Mouse (Mus musculus): ENCODE measurements around the gene Upf2. TPM values are rescaled to one million over a fixed set of nuclear protein-coding genes. Genes with fewer than 3 reads are reported as not detected.
"Not testable (repeated sequence)": the region's sequence is repeated elsewhere in the genome, so short reads cannot be mapped to it uniquely, and the experiment has no call there.

The Upf2 gene
- polyA plus RNA-seq, 1 experiment from 2014 or later, result 5.8 TPM

DNA sequence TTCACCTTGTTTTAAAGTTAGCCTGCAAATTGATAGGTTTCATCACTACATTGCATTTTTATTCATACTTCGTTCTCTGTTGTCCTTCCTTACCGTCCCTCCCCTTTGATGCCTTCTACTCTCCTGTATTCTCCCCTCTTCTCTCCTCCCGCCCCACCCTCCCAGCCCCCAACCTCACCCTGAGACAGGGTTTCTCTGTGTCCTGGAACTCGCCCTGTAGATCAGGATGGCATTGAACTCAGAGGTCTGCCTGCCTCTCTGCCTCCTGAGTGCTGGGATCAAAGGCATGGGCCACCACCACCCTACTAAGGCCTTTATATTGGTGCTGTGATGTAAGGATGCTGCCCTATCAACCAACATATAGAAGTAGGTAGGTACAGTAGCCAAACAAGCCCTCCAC lies 8.2 kb upstream of the Upf2 start:
- TF ChIP-seq CTCF (IDR thresholded peaks at IDR 0.05), result no peak
- no peak for TF ChIP-seq EP300 (IDR thresholded peaks at IDR 0.05)
- Histone ChIP-seq H3K27ac (ENCODE audit: low read length) (no peak overlapping the region), H3K9me3 (ENCODE audit: low read length) (no peaks in the 10 kb centered on the region), H3K4me3 (ENCODE audit: low read depth, low read length) (peak overlapping the region; percentile 41), H3K4me1 (ENCODE audit: insufficient read depth, low read depth, low read length) (no peaks in the 10 kb centered on the region), H3K9ac (replicated peaks; ENCODE audit: low read depth) (peak overlapping the region; percentile 51; the same call in 1 of the 2 replicates), H3K4me2 (replicated peaks; ENCODE audit: low read depth, low read length) (peak overlapping the region; percentile 74), H3K36me3 (ENCODE audit: insufficient read depth, low read length) (no peaks in the 10 kb centered on the region), H3K27me3 (replicated peaks; ENCODE audit: insufficient read depth, low read length) (no peaks in the 10 kb centered on the region)
- ATAC-seq (no peak), DNase-seq (ENCODE audit: low spot score) (no peak)
- 47% methylated on average over 4 of the region's 4 CpGs for WGBS

DNA sequence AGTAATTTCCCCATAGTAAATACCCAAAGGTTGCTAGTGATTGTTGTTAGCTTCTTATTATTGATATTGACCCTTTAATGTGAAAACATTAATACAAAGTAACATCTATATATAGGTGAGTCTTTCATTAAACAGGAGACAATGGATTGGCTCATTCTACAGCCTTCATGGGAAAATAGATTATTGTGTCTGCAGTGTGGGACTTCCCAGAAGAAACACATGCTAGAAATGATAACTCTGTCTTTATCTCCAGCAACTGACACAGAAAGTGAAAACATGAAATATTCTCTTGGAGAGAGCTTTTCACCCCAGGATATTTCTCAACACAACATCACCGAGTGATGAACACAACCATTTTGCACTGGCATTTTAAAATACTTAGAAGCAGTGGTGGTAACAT lies 5.6 kb upstream of the Upf2 start:
- H3K27me3 ChIP-seq (replicated peaks; ENCODE audit: insufficient read depth, low read length), result no peaks in the 10 kb centered on the region
- no peaks in the 10 kb centered on the region for H3K4me1 ChIP-seq (ENCODE audit: insufficient read depth, low read depth, low read length)
- H3K4me3 ChIP-seq (ENCODE audit: low read depth, low read length), result no peak overlapping the region
- 86% methylated on average over 1 of the region's 1 CpGs for WGBS
- no peak overlapping the region for H3K27ac ChIP-seq (ENCODE audit: low read length)
- H3K9ac ChIP-seq (replicated peaks; ENCODE audit: low read depth), result no peak overlapping the region
- H3K9me3 ChIP-seq (ENCODE audit: low read length), result no peaks in the 10 kb centered on the region
- no peak overlapping the region for H3K4me2 ChIP-seq (replicated peaks; ENCODE audit: low read depth, low read length)
- H3K36me3 ChIP-seq (ENCODE audit: insufficient read depth, low read length), result no peaks in the 10 kb centered on the region
- ATAC-seq (no peak), DNase-seq (ENCODE audit: low spot score) (no peak)
- no peak for TF ChIP-seq EP300 (IDR thresholded peaks at IDR 0.05)
- no peak for TF ChIP-seq CTCF (IDR thresholded peaks at IDR 0.05)

DNA sequence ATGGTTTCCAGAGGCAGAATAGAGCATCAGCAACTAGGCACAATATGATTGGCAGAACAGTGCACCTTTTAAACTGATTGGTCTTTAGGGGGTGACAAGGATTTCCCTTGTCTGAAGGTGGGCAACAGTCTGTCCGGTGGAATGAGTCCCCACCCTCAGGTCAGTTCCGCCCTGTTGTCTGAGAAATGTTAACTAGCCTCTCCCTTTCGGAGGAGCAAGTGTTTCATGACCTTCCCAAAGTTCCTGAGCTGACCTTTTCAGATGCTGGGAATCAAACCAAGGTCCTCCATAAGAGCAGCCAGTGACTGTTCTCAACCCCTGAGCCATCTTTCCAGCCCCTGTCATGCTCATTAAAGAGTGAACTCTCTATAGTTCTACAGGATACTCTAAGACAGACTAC lies 4.4 kb upstream of the Upf2 start:
- H3K9me3 ChIP-seq (ENCODE audit: low read length), result no peaks in the 10 kb centered on the region
- TF ChIP-seq EP300 (IDR thresholded peaks at IDR 0.05) (no peak), CTCF (IDR thresholded peaks at IDR 0.05) (no peak)
- no peak overlapping the region for H3K4me3 ChIP-seq (ENCODE audit: low read depth, low read length)
- no peak overlapping the region for H3K4me2 ChIP-seq (replicated peaks; ENCODE audit: low read depth, low read length)
- no peaks in the 10 kb centered on the region for H3K4me1 ChIP-seq (ENCODE audit: insufficient read depth, low read depth, low read length)
- no peak overlapping the region for H3K27ac ChIP-seq (ENCODE audit: low read length)
- no peaks in the 10 kb centered on the region for H3K27me3 ChIP-seq (replicated peaks; ENCODE audit: insufficient read depth, low read length)
- WGBS, result 79% methylated on average over 3 of the region's 3 CpGs
- no peak for DNase-seq (ENCODE audit: low spot score)
- ATAC-seq, result no peak
- H3K36me3 ChIP-seq (ENCODE audit: insufficient read depth, low read length), result no peaks in the 10 kb centered on the region
- H3K9ac ChIP-seq (replicated peaks; ENCODE audit: low read depth), result no peak overlapping the region

DNA sequence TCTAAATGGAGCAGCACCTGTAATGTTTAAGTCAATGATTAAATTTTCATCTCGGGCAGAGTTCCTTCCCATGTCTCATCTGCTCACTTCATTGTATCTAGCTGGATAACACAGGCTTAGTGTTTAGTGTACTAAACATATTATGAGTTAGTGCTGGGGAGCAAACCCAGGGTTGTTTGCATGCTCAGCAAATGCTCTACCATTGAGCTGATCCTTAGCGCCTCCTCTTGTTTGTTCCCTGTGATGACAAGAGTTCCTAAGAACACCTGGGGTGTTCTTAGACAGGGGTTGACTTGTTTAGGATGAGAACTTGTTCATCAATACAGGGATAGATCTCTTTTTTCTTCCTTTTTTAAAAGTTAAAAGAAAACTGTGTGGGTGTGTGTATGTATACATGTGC lies 2.3 kb upstream of the Upf2 start:
- no peaks in the 10 kb centered on the region for H3K27me3 ChIP-seq (replicated peaks; ENCODE audit: insufficient read depth, low read length)
- DNase-seq (ENCODE audit: low spot score) (no peak), ATAC-seq (no peak)
- H3K9ac ChIP-seq (replicated peaks; ENCODE audit: low read depth), result no peak overlapping the region
- no peak overlapping the region for H3K4me3 ChIP-seq (ENCODE audit: low read depth, low read length)
- H3K9me3 ChIP-seq (ENCODE audit: low read length), result no peaks in the 10 kb centered on the region
- no peak overlapping the region for H3K4me2 ChIP-seq (replicated peaks; ENCODE audit: low read depth, low read length)
- H3K27ac ChIP-seq (ENCODE audit: low read length), result no peak overlapping the region
- peaks cover 7% of the 10 kb centered on the region for H3K4me1 ChIP-seq (ENCODE audit: insufficient read depth, low read depth, low read length)
- WGBS, result 89% methylated on average over 2 of the region's 2 CpGs
- no peaks in the 10 kb centered on the region for H3K36me3 ChIP-seq (ENCODE audit: insufficient read depth, low read length)
- no peak for TF ChIP-seq EP300 (IDR thresholded peaks at IDR 0.05)
- TF ChIP-seq CTCF (IDR thresholded peaks at IDR 0.05), result no peak

DNA sequence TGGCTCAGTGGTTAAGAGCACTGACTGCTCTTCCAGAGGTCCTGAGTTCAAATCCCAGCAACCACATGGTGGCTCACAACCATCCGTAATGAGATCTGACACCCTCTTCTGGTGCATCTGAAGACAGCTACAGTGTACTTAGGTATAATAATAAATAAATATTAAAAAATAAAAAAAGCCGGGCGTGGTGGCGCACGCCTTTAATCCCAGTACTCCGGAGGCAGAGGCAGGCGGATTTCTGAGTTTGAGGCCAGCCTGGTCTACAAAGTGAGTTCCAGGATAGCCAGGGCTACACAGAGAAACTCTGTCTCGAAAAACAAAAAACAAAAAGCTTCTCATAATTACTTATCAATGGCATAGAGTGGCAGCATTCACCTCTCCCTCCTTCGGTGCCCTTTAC lies 1.4 kb upstream of the Upf2 start:
- not testable (repeated sequence) for H3K4me3 ChIP-seq (ENCODE audit: low read depth, low read length); H3K9ac ChIP-seq (replicated peaks; ENCODE audit: low read depth); H3K27me3 ChIP-seq (replicated peaks; ENCODE audit: insufficient read depth, low read length); H3K36me3 ChIP-seq (ENCODE audit: insufficient read depth, low read length); ATAC-seq; H3K4me1 ChIP-seq (ENCODE audit: insufficient read depth, low read depth, low read length); H3K9me3 ChIP-seq (ENCODE audit: low read length); H3K27ac ChIP-seq (ENCODE audit: low read length); DNase-seq (ENCODE audit: low spot score)
- 94% methylated on average over 8 of the region's 9 CpGs for WGBS
- H3K4me2 ChIP-seq (replicated peaks; ENCODE audit: low read depth, low read length), result peak overlapping the region; percentile 96; the same call in 1 of the 2 replicates

GRCm38 (mm10) chr2:5950305-5950704 lies 964 bp upstream of the Upf2 start:
- Histone ChIP-seq H3K4me2 (replicated peaks; ENCODE audit: low read depth, low read length) (peak overlapping the region; percentile 96), H3K9ac (replicated peaks; ENCODE audit: low read depth) (peak overlapping the region; percentile 59), H3K4me1 (ENCODE audit: insufficient read depth, low read depth, low read length) (peaks cover 7% of the 10 kb centered on the region), H3K9me3 (ENCODE audit: low read length) (no peaks in the 10 kb centered on the region), H3K27me3 (replicated peaks; ENCODE audit: insufficient read depth, low read length) (no peaks in the 10 kb centered on the region), H3K4me3 (ENCODE audit: low read depth, low read length) (peak overlapping the region; percentile 61), H3K36me3 (ENCODE audit: insufficient read depth, low read length) (no peaks in the 10 kb centered on the region), H3K27ac (ENCODE audit: low read length) (peak overlapping the region; percentile 82)
- TF ChIP-seq EP300 (IDR thresholded peaks at IDR 0.05) (no peak), CTCF (IDR thresholded peaks at IDR 0.05) (no peak)
- WGBS, result 4% methylated on average over 6 of the region's 6 CpGs
- peak; percentile 48 for DNase-seq (ENCODE audit: low spot score)
- no peak for ATAC-seq

DNA sequence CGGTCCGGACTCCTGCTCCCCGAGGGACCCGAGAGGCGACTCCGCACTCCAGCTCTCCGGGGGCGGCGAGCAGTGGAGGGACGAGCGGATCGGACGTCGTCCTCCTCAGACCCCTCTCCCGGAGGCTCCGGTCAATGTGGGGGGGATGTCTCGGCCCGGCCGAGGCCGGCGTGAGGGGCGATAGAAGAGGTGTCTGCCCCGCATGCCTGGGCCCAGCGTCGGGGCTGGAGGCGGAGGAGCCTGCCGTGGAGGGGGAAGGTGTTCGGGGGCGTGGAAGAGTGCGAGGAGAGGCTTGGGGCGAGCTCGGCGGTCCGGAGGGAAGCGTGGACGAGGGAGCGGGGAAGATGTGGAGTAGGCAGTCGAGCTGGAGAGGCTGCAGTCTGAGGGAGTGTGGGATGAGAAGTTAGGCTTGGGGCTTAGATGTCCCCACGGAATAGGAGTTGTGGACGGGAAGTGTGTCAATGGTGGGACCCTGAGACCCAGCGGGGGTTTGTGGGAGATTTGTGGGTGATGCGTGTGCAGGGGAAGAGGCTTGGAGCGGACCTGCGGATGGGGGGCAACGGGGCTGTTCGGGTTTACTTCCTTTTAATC lies 447 bp downstream of the Upf2 start:
- peak; percentile 80 for DNase-seq (ENCODE audit: low spot score)
- TF ChIP-seq CTCF (IDR thresholded peaks at IDR 0.05) (no peak), EP300 (IDR thresholded peaks at IDR 0.05) (no peak)
- Histone ChIP-seq H3K9me3 (ENCODE audit: low read length) (no peaks in the 10 kb centered on the region), H3K9ac (replicated peaks; ENCODE audit: low read depth) (peak overlapping the region; percentile 96), H3K27ac (ENCODE audit: low read length) (peak overlapping the region; percentile 93), H3K4me1 (ENCODE audit: insufficient read depth, low read depth, low read length) (peaks cover 7% of the 10 kb centered on the region), H3K4me2 (replicated peaks; ENCODE audit: low read depth, low read length) (peak overlapping the region; percentile 96), H3K4me3 (ENCODE audit: low read depth, low read length) (peak overlapping the region; percentile 92), H3K36me3 (ENCODE audit: insufficient read depth, low read length) (no peaks in the 10 kb centered on the region), H3K27me3 (replicated peaks; ENCODE audit: insufficient read depth, low read length) (no peaks in the 10 kb centered on the region)
- WGBS, result 1% methylated on average over 44 of the region's 46 CpGs
- peak; percentile 66 for ATAC-seq

All from lung, postnatal 0 days (tissue).